Mouse (Mus musculus) adrenal gland, postnatal 4 days (tissue): ENCODE measurements at regions not wholly inside any gene's neighbourhood (a gene's known extent, or its start where the extent isn't known, plus 50 kb on each side); places are given as distances from the start of the nearest gene placed in this dataset.

Source experiments
- DNase-seq, 2 experiments: peaks; one replicate each; pipeline ENCODE4 v3.0.0; 2021 to 2022; ENCODE audit warnings: low spot score in 2 of 2, mixed read lengths in 2 of 2

DNA sequence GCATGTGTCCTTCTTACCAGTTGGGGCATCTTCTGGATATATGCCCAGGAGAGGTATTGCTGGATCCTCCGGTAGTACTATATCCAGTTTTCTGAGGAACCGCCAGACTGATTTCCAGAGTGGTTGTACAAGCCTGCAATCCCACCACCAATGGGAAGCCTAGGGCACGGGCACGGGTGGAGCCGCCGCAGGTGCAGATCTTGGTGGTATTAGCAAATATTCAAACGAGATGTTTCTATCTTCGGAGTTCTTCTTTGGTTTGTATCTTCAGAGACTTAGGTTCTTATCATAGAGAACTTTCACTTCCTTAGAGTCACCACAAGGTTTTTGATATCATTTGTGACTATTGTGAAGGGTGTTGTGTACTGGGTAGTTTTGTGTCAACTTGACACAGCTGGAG is 103.1 kb downstream of the Btbd35f12 start:
- DNase-seq: peak in 1 of 2 experiments; percentile 4
